Mouse (Mus musculus): ENCODE results near the gene Foxn2. TPM values are rescaled to one million over a fixed set of nuclear protein-coding genes. Genes with fewer than 3 reads are reported as not detected.
"Not testable (repeated sequence)": the region's sequence is repeated elsewhere in the genome, so short reads cannot be mapped to it uniquely, and the experiment has no call there.

Foxn2 gene
- polyA plus RNA-seq, 1 experiment from 2014 or later, result 14.9 TPM

DNA sequence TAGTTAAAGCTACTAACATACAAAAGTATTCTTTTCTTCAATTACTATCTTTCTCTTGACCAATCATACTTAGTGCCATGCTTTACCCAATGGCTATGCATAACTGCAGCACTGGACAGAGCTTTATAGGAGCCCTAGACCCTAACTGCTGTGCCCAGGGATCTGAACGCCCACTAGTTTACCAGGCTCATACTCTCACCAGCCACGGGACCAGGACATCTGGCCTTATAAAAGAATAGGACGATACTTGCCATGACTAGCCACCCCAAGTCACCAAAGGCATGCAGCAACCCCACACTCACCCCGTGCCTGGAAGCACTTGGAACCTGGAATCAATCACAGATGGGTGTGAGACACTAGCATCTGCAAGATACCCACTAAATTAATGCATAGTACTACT is 20.1 kb upstream of the Foxn2 start:
- H3K4me1 ChIP-seq (replicated peaks), result no peaks in the 10 kb centered on the region
- H3K27ac ChIP-seq, result no peak overlapping the region
- no peak for ATAC-seq (ENCODE audit: insufficient number of reproducible peaks, insufficient read depth, low FRiP score, low TSS enrichment, low read depth)
- H3K27me3 ChIP-seq, result no peaks in the 10 kb centered on the region
- H3K4me2 ChIP-seq, result no peak overlapping the region
- 82% methylated on average over 4 of the region's 4 CpGs for WGBS
- no peaks in the 10 kb centered on the region for H3K36me3 ChIP-seq
- H3K9ac ChIP-seq (replicated peaks), result no peak overlapping the region
- H3K9me3 ChIP-seq, result 0 out of 2 replicates have a peak, but pooled peaks cover 3% of the 10 kb centered on the region
- H3K4me3 ChIP-seq (replicated peaks), result no peak overlapping the region

DNA sequence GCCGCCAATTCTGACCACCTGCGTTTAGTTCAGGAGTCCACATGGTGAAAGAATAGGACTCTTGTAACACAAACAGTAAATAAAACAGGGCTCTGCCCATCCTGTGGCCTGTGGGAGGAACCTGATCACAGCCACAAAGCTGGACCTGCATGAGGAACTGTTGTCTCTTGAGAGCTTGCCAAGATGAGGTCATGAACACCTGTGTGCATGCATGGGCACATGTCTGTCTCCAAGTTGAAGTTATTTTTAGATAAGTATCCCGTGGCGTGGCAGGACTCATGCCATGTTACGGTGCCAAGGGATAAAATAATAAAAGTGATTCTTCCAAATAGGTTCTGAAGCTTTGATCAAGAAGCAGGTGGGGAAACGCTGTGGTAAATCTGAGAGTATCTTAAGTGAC is 19.3 kb upstream of the Foxn2 start:
- H3K4me2 ChIP-seq, result no peak overlapping the region
- no peak for ATAC-seq (ENCODE audit: insufficient number of reproducible peaks, insufficient read depth, low FRiP score, low TSS enrichment, low read depth)
- 0 out of 2 replicates have a peak, but pooled peaks cover 3% of the 10 kb centered on the region for H3K9me3 ChIP-seq
- no peak overlapping the region for H3K4me3 ChIP-seq (replicated peaks)
- H3K9ac ChIP-seq (replicated peaks), result no peak overlapping the region
- no peaks in the 10 kb centered on the region for H3K4me1 ChIP-seq (replicated peaks)
- no peaks in the 10 kb centered on the region for H3K36me3 ChIP-seq
- H3K27me3 ChIP-seq, result no peaks in the 10 kb centered on the region
- H3K27ac ChIP-seq, result no peak overlapping the region
- WGBS, result 88% methylated on average over 6 of the region's 6 CpGs

DNA sequence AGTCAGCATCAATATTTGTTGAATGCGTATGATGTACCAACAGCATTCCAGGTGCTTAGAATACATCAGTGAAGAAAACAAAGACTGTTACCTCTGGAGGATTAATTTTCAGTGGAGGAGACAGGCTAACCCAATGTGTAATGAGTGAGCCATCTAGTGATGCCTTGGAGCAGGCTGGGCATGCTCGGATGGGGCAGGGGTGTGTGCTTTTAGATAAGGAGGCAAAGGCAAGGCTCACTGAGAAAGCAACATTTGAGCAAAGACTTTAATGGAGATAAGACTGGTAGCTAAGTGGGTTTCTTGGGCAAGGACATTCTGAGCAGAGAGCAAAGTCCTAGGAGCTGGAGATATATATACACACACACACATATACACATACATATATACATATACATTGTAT is 9.8 kb upstream of the Foxn2 start:
- Histone ChIP-seq H3K9me3 (no peaks in the 10 kb centered on the region), H3K27ac (no peak overlapping the region), H3K4me2 (no peak overlapping the region), H3K36me3 (no peaks in the 10 kb centered on the region), H3K27me3 (no peaks in the 10 kb centered on the region), H3K4me3 (replicated peaks) (no peak overlapping the region), H3K9ac (replicated peaks) (no peak overlapping the region), H3K4me1 (replicated peaks) (no peaks in the 10 kb centered on the region)
- 89% methylated on average over 2 of the region's 2 CpGs for WGBS
- no peak for ATAC-seq (ENCODE audit: insufficient number of reproducible peaks, insufficient read depth, low FRiP score, low TSS enrichment, low read depth)

DNA sequence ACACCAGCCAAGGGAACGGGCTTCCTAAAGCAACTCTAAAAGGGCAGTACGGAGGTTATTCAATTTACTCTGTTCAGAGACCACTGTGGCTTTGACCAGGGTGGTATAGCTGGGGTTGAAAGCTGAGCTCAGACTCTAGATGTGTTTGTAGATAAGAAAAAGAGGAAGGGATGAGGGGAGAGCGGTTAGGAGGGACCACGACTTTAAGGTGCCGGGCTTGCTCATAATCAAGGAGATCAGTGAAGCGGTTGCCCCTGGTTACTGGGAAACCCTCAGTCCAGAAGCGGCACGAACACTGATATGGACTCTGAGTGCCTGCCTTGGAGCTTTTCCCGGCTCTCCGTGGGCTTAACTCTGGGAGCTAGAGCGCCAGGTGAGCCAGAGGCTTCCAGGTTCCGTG is 9.0 kb upstream of the Foxn2 start:
- no peak for ATAC-seq (ENCODE audit: insufficient number of reproducible peaks, insufficient read depth, low FRiP score, low TSS enrichment, low read depth)
- no peak overlapping the region for H3K27ac ChIP-seq
- WGBS, result 87% methylated on average over 12 of the region's 12 CpGs
- H3K9me3 ChIP-seq, result no peaks in the 10 kb centered on the region
- H3K4me3 ChIP-seq (replicated peaks), result no peak overlapping the region
- no peaks in the 10 kb centered on the region for H3K36me3 ChIP-seq
- no peaks in the 10 kb centered on the region for H3K27me3 ChIP-seq
- H3K9ac ChIP-seq (replicated peaks), result no peak overlapping the region
- no peaks in the 10 kb centered on the region for H3K4me1 ChIP-seq (replicated peaks)
- H3K4me2 ChIP-seq, result no peak overlapping the region

DNA sequence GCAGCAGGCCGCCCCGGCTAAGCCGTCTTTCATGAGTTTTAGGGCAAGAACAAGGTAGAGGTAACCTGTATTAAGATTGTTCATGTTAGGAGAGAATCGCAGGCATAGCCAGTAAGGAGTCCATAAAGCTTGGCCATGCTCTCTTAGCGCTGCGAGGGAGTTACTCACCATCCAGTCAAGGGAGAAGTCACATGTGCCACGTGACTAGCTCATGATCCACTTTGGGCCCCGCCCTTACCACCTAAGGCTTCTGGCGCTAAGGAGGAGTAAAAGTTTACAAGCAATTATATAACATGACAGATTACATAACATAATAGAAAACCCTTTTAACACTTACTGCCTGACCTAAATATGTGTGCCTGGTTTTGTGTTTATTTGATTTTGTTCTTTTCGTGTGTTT is 8.5 kb upstream of the Foxn2 start:
- Histone ChIP-seq H3K36me3 (no peaks in the 10 kb centered on the region), H3K4me3 (replicated peaks) (no peak overlapping the region), H3K27me3 (no peaks in the 10 kb centered on the region), H3K4me1 (replicated peaks) (no peaks in the 10 kb centered on the region), H3K4me2 (no peak overlapping the region), H3K27ac (no peak overlapping the region), H3K9me3 (no peaks in the 10 kb centered on the region), H3K9ac (replicated peaks) (no peak overlapping the region)
- 84% methylated on average over 10 of the region's 10 CpGs for WGBS
- ATAC-seq (ENCODE audit: insufficient number of reproducible peaks, insufficient read depth, low FRiP score, low TSS enrichment, low read depth), result no peak

DNA sequence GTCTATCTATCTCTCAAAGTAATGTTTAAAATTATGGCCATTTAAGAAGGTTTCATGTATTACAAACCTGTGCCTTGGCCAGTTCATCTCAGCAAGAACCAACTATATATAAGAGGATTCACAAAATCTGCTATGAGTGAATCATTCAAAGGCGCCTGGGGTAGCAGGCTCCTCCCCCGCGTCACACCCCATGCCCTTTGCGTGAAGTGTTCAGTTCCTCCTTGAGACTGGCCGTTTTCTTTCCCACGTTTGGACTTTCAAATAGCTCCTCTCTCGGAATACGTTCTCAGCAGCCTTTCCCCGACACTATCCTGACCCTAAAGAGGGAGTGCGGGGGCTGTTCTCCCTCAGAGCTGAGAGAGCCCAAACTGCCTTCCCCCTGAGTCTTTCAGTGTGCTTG is 5.2 kb upstream of the Foxn2 start:
- Histone ChIP-seq H3K27ac (no peak overlapping the region), H3K4me1 (replicated peaks) (0 out of 2 replicates have a peak, but pooled peaks cover 4% of the 10 kb centered on the region), H3K4me3 (replicated peaks) (no peak overlapping the region), H3K9ac (replicated peaks) (no peak overlapping the region), H3K36me3 (no peaks in the 10 kb centered on the region), H3K4me2 (no peak overlapping the region), H3K9me3 (no peaks in the 10 kb centered on the region), H3K27me3 (no peaks in the 10 kb centered on the region)
- no peak for ATAC-seq (ENCODE audit: insufficient number of reproducible peaks, insufficient read depth, low FRiP score, low TSS enrichment, low read depth)
- 80% methylated on average over 10 of the region's 10 CpGs for WGBS

DNA sequence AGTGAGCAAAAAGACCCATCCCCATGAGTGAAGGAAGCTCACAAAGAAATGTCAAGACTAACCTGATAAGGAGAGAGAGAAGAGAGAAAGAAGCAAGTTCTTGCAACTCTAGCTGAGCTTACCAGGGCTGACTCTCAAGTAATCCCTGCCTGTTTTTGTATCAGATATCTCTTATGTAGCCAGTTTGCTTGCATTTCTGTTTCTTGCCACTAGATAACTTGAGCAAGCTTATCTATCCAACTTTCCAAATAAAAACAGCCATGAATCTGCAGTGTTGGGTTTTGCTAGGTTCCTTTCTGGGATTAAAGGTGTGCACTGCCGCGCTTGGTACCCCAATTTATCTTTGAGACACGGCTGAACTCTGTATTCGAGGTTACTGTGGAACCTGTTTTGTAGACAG is 4.2 kb upstream of the Foxn2 start:
- no peak for ATAC-seq (ENCODE audit: insufficient number of reproducible peaks, insufficient read depth, low FRiP score, low TSS enrichment, low read depth)
- Histone ChIP-seq H3K36me3 (no peaks in the 10 kb centered on the region), H3K9me3 (no peaks in the 10 kb centered on the region)

DNA sequence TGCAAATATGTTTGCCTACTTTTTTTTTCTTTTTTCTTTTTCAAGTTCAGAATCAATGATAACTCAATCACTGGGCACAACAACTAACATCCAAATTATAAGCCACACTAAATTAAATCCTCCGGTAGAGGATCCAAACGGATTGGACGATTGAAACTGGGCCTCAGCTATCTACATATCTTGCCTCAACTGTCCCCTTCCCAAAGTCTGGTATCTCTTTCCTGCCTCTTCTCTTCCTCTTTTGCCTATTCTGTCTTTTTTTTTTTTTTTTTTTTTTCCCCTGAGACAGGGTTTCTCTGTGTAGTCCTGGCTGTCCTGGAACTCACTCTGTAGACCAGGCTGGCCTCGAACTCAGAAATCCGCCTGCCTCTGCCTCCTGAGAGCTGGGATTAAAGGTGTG is 3.8 kb upstream of the Foxn2 start:
- not testable (repeated sequence) for H3K9me3 ChIP-seq; H3K4me2 ChIP-seq; H3K27ac ChIP-seq; H3K36me3 ChIP-seq; H3K4me3 ChIP-seq (replicated peaks); H3K9ac ChIP-seq (replicated peaks); H3K27me3 ChIP-seq; ATAC-seq (ENCODE audit: insufficient number of reproducible peaks, insufficient read depth, low FRiP score, low TSS enrichment, low read depth); H3K4me1 ChIP-seq (replicated peaks)
- WGBS, result 96% methylated on average over 5 of the region's 5 CpGs

More for the DNA sequence above, 4.2 kb upstream of the Foxn2 start:
- H3K4me2 ChIP-seq, result no peak overlapping the region
- no peaks in the 10 kb centered on the region for H3K27me3 ChIP-seq
- H3K9ac ChIP-seq (replicated peaks), result no peak overlapping the region
- no peak overlapping the region for H3K27ac ChIP-seq
- WGBS, result 89% methylated on average over 4 of the region's 4 CpGs
- 0 out of 2 replicates have a peak, but pooled peaks cover 4% of the 10 kb centered on the region for H3K4me1 ChIP-seq (replicated peaks)
- H3K4me3 ChIP-seq (replicated peaks), result no peak overlapping the region

DNA sequence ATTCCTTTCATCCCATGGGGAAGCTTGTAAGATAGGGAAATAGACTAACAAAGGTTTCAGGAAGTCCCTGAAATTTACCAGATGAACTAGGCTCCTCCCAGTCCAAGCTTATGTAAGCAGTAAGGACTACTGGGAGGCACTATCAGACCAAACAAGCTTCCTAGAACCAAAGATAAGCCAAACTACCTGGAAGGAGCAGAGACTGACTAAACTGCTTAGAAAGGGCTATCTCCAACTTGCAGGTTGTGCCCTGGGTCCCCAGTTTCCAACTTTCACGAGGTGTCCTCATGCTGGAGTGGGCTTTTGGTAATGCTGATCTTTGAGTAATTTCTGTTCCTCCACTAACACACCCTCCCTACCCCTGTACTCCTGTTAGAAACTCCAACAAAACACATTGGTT is 3.1 kb upstream of the Foxn2 start:
- no peaks in the 10 kb centered on the region for H3K36me3 ChIP-seq
- no peak overlapping the region for H3K27ac ChIP-seq
- H3K9me3 ChIP-seq, result no peaks in the 10 kb centered on the region
- H3K4me3 ChIP-seq (replicated peaks), result no peak overlapping the region
- no peak overlapping the region for H3K4me2 ChIP-seq
- 78% methylated on average over 1 of the region's 1 CpGs for WGBS
- 0 out of 2 replicates have a peak, but pooled peaks cover 4% of the 10 kb centered on the region for H3K4me1 ChIP-seq (replicated peaks)
- no peaks in the 10 kb centered on the region for H3K27me3 ChIP-seq
- no peak for ATAC-seq (ENCODE audit: insufficient number of reproducible peaks, insufficient read depth, low FRiP score, low TSS enrichment, low read depth)
- H3K9ac ChIP-seq (replicated peaks), result no peak overlapping the region

DNA sequence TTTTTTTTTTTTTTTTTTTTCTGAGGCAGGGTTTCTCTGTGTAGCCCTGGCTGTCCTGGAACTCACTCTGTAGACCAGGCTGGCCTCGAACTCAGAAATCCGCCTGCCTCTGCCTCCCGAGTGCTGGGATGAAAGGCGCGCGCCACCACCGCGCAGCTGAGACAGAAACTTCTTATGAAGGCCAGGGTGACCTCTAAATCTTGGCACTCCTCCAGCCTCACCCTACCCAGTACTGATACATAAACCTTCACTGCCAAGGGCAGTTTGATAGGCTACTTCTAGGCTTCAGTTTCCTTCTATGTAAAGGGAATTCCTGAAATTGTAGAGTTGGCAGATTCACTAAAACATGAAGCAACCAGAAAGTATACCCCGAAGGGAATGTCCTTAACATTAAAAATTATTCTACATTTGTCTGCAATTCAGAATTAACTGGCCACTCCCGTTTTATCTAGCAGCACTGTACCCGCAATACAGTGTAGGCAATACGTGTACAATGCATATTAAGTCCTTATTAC is 918 bp upstream of the Foxn2 start:
- Histone ChIP-seq H3K9me3 (no peaks in the 10 kb centered on the region), H3K36me3 (no peaks in the 10 kb centered on the region), H3K4me3 (replicated peaks) (peak overlapping the region; percentile 90), H3K4me1 (replicated peaks) (0 out of 2 replicates have a peak, but pooled peaks cover 4% of the 10 kb centered on the region), H3K4me2 (peak overlapping the region; percentile 71), H3K27me3 (no peaks in the 10 kb centered on the region), H3K27ac (peak overlapping the region; percentile 92), H3K9ac (replicated peaks) (peak overlapping the region; percentile 59)
- ATAC-seq (ENCODE audit: insufficient number of reproducible peaks, insufficient read depth, low FRiP score, low TSS enrichment, low read depth), result no peak
- 83% methylated on average over 12 of the region's 12 CpGs for WGBS

DNA sequence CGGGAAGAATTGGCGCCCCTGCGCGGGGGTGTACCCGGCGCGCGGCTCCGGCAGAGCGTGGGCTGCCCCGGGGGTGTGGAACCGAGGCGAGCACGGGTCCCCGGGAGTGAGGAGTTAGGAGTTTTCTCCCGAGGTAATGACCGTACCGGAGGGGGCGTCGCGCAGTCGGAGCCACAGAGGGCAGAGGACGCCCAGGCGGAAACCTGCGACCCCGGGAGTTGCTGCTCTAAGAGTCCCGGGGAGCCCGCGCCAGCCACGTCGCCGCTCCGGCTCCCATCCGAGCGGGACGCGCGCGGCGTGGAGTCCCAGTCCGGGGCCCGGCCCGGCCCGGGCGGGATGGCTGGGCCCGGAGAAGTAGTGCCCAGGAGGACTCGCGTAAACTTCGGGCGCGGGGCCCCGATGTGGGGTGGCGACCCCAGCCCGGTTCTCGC is 505 bp downstream of the Foxn2 start:
- ATAC-seq (ENCODE audit: insufficient number of reproducible peaks, insufficient read depth, low FRiP score, low TSS enrichment, low read depth), result peak; percentile 43
- WGBS, result 0% methylated on average over 44 of the region's 55 CpGs
- H3K4me2 ChIP-seq, result peak overlapping the region; percentile 71
- 0 out of 2 replicates have a peak, but pooled peaks cover 4% of the 10 kb centered on the region for H3K4me1 ChIP-seq (replicated peaks)
- H3K27me3 ChIP-seq, result no peaks in the 10 kb centered on the region
- peak overlapping the region; percentile 92 for H3K9ac ChIP-seq (replicated peaks)
- no peaks in the 10 kb centered on the region for H3K9me3 ChIP-seq
- peak overlapping the region; percentile 90 for H3K4me3 ChIP-seq (replicated peaks)
- H3K36me3 ChIP-seq, result no peaks in the 10 kb centered on the region
- peak overlapping the region; percentile 92 for H3K27ac ChIP-seq

All from limb, embryonic 12.5 days (tissue).